Mouse (Mus musculus) ES-E14 (cell line): Measurements from ENCODE around the gene Lmx1b. TPM values are rescaled to one million over a fixed set of nuclear protein-coding genes. Genes with fewer than 3 reads are reported as not detected.

Experiments used
- DNase-seq: peaks from one replicate; pipeline ENCODE4 v3.0.0-alpha.2; 2013; ENCODE audit warnings: low read depth, low spot score
- H3K27ac ChIP-seq: 2 replicates; pipeline ENCODE4 v1.5.1; 2012; ENCODE audit warnings: low read depth, mild to moderate bottlenecking, low read length, moderate library complexity, mixed read lengths; ENCODE audit not compliant: poor library complexity, insufficient read depth, severe bottlenecking
- H3K36me3 ChIP-seq: 2 replicates; pipeline ENCODE4 v1.6.1; 2012; ENCODE audit warnings: mild to moderate bottlenecking, low read length, moderate library complexity, mixed read lengths; ENCODE audit not compliant: control insufficient read depth, poor library complexity, insufficient read depth, severe bottlenecking
- H3K4me1 ChIP-seq, 2 experiments: fragments of 150-350 bp in 1 of 2; sonication (generic) in 1 of 2; 2 replicates each; pipeline ENCODE4 v1.6.1; 2012; ENCODE audit warnings: low read length in 2 of 2, mild to moderate bottlenecking in 1 of 2, mixed read lengths in 1 of 2; ENCODE audit not compliant: control insufficient read depth in 2 of 2, insufficient read depth in 2 of 2, poor library complexity in 1 of 2
- H3K4me3 ChIP-seq, 2 experiments: fragments of 150-350 bp in 1 of 2; sonication (generic) in 1 of 2; 2 replicates each; pipeline ENCODE4 v1.5.1; 2012; ENCODE audit warnings: low read length in 2 of 2, low read depth in 1 of 2, mild to moderate bottlenecking in 1 of 2, mixed read lengths in 1 of 2; ENCODE audit not compliant: insufficient read depth in 1 of 2, poor library complexity in 1 of 2, severe bottlenecking in 1 of 2
- H3K9ac ChIP-seq: 2 replicates; pipeline ENCODE4 v1.6.1; 2012; ENCODE audit warnings: low read depth, mild to moderate bottlenecking, low read length, mixed read lengths; ENCODE audit not compliant: poor library complexity, insufficient read depth, severe bottlenecking
- H3K9me3 ChIP-seq: fragments of 150-350 bp; sonication (generic); 2 replicates; pipeline ENCODE4 v1.6.1; 2012; ENCODE audit warnings: low read depth, mild to moderate bottlenecking, low read length; ENCODE audit not compliant: control insufficient read depth, insufficient read depth
- CHD2 ChIP-seq: IDR thresholded peaks from 2 replicates; pipeline ENCODE4 v1.6.1; 2014; ENCODE audit warnings: mild to moderate bottlenecking, low read depth, low read length, inconsistent platforms
- HCFC1 ChIP-seq: IDR thresholded peaks from 2 replicates; pipeline ENCODE4 v1.6.1; 2012; ENCODE audit warnings: low read length, inconsistent platforms, borderline replicate concordance; ENCODE audit not compliant: insufficient read depth
- MAFK ChIP-seq: IDR thresholded peaks from 2 replicates; pipeline ENCODE4 v1.6.1; 2014; ENCODE audit warnings: mild to moderate bottlenecking, low read depth, low read length, inconsistent platforms; ENCODE audit not compliant: insufficient read depth
- ZC3H11A ChIP-seq: IDR thresholded peaks from 2 replicates; pipeline ENCODE4 v1.6.1; 2012; ENCODE audit warnings: low read depth, mild to moderate bottlenecking, inconsistent platforms, low read length, borderline replicate concordance
- ZNF384 ChIP-seq: IDR thresholded peaks from 2 replicates; pipeline ENCODE4 v1.6.1; 2012; ENCODE audit warnings: low read depth, low read length, inconsistent platforms
- in situ Hi-C, 2 experiments: fragments of 600-800 bp; cut with MboI; formaldehyde crosslinking; loops; one replicate each; pipeline ENCODE4 v1.15.1; 2025; ENCODE audit warnings: low sequenced_read_pairs in 2 of 2, inconsistent platforms in 1 of 2; ENCODE audit not compliant: unreplicated experiment in 2 of 2
- total RNA-seq: library from RNA; depleted of rRNA; stranded (reverse); fragments of 300-350 nt; gene quantifications from 2 replicates; pipeline ENCODE4 v1.2.3, GENCODE M21; 2012

Lmx1b gene
- total RNA-seq, 1 experiment, result 0.67 TPM

DNA sequence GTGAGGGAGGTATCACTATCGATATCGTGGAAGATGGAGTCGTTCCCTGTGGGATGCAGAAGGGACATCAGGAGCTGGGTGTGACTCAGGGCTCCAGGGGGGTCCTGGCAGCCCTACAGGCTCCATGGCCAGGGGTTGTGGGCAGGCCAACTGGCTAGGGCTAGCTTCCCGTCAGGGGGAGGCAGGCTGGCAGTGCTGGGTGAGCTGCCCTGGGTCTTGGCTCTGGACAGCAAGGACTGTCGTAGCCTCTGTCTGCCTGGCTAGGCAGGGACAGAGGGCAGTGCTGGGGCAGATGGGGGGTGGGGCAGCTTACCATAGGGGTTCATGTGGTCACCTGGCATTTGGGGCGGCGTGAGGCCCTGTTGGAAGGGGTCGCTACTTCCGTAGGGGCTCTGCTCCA, 75.6 kb downstream of the Lmx1b start:
- in situ Hi-C loops, result no loop called here
- Histone ChIP-seq H3K4me3 (no peak overlapping the region), H3K4me1 (no peaks in the 10 kb centered on the region), H3K9ac (no peak overlapping the region), H3K36me3 (no peaks in the 10 kb centered on the region), H3K27ac (no peak overlapping the region), H3K9me3 (no peaks in the 10 kb centered on the region)
- DNase-seq, result no peak
- TF ChIP-seq ZC3H11A, result no peak
- TF ChIP-seq HCFC1, result no peak
- no peak for TF ChIP-seq MAFK
- no peak for TF ChIP-seq ZNF384
- TF ChIP-seq CHD2, result no peak

DNA sequence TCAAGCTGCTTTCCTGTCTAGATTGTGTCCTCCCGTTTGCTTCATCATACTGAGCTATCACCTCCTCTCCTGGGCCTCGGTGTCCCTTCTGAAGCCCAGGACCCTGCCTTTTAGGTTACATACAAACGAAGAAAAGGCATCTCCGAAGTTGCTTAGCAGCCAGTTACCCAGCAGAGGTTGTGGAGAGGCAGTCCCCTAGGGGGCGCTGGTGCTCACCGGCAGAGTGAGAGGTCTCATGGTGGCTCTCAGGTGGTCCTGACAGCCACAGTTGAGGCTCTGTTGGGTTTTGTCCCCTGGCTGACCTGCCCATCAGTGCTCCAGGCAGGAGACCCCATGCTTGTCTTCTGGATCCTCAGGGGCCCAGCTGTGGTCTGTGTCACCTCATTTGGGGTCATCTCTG, 80.6 kb downstream of the Lmx1b start:
- Histone ChIP-seq H3K4me1 (peaks cover 0 to 6% of the 10 kb centered on the region in 2 experiments; a peak in 1 of 4 replicates), H3K9ac (no peak overlapping the region), H3K27ac (no peak overlapping the region), H3K4me3 (no peak overlapping the region), H3K9me3 (no peaks in the 10 kb centered on the region), H3K36me3 (no peaks in the 10 kb centered on the region)
- DNase-seq, result no peak
- in situ Hi-C loops, result no loop called here
- no peak for TF ChIP-seq ZNF384
- TF ChIP-seq HCFC1, result no peak

DNA sequence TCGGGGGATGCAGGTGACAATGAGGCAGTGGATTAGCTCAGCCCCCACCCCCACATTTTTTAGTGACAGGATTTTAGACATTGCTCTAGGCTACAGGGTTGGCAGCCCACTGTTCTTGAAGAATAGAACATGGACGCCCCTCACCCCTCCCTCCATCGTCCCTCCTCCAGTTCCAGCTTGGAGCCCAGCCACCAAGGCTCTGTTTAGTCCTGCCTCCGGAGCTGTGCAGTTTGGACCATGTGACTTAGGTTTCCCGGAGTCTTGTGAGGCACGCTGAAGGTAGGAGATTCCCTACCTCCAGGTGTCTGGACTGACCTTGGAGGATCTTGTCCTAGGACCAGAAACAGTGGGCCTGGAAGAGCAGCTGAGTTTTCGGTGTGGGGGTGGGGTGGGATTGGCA, 81.0 kb downstream of the Lmx1b start:
- no peak for TF ChIP-seq ZNF384
- TF ChIP-seq HCFC1, result no peak
- Histone ChIP-seq H3K9ac (no peak overlapping the region), H3K4me3 (no peak overlapping the region), H3K36me3 (no peaks in the 10 kb centered on the region), H3K9me3 (no peaks in the 10 kb centered on the region), H3K27ac (no peak overlapping the region), H3K4me1 (peaks cover 0 to 6% of the 10 kb centered on the region in 2 experiments; a peak in 1 of 4 replicates)
- no peak for DNase-seq
- in situ Hi-C loops, result no loop called here

DNA sequence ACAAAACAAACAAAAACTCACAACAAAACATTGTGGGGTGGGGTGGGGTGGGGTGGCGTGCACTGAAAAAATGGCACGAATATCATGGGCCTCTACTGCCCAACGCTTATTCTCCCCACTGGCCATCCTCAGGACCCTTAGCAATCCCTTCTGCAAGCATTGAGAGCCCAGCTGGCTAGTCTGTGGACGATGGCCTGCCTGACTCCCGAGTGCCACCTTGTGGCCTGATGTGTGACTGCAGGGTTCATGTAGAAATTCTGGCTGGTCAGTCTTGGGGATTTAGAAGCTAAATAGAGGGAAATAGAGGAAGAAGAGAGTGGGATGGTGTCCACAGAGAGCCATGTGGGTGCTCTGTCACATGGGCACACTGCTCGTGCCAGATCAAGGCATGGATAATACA, 82.1 kb downstream of the Lmx1b start:
- Histone ChIP-seq H3K9me3 (no peaks in the 10 kb centered on the region), H3K9ac (no peak overlapping the region), H3K4me1 (peaks cover 0 to 6% of the 10 kb centered on the region in 2 experiments; a peak in 1 of 4 replicates), H3K27ac (no peak overlapping the region), H3K4me3 (no peak overlapping the region), H3K36me3 (no peaks in the 10 kb centered on the region)
- DNase-seq, result no peak
- in situ Hi-C loops, result no loop called here
- TF ChIP-seq ZC3H11A (peak; percentile 21; the same call in 1 of the 2 replicates), HCFC1 (no peak)

GRCm38 (mm10) chr2:33555573-33555972, 84.7 kb downstream of the Lmx1b start:
- in situ Hi-C loops, result no loop called here
- H3K9ac ChIP-seq, result no peak overlapping the region

More at GRCm38 (mm10) chr2:33555573-33555972, 84.7 kb downstream of the Lmx1b start:
- Histone ChIP-seq H3K9me3 (no peaks in the 10 kb centered on the region), H3K4me3 (no peak overlapping the region), H3K27ac (no peak overlapping the region), H3K36me3 (no peaks in the 10 kb centered on the region), H3K4me1 (peaks cover 0 to 6% of the 10 kb centered on the region in 2 experiments; a peak in 1 of 4 replicates)
- DNase-seq, result no peak
- no peak for TF ChIP-seq CHD2
- no peak for TF ChIP-seq ZC3H11A
- no peak for TF ChIP-seq MAFK
